Mouse (Mus musculus) neural tube, embryonic 12.5 days (tissue): ENCODE measurements at regions not wholly inside any gene's neighbourhood (a gene's known extent, or its start where the extent isn't known, plus 50 kb on each side); places are given as distances from the start of the nearest gene placed in this dataset. TPM values are rescaled to one million over a fixed set of nuclear protein-coding genes. Genes with fewer than 3 reads are reported as not detected.

Source experiments
- ATAC-seq: fragments of 200-750 bp; cut with Nextera tagmentation; 2 replicates; pipeline ENCODE4 v1.8.0; 2017; ENCODE audit warnings: low read depth, mild to moderate bottlenecking, moderate TSS enrichment, moderate library complexity; ENCODE audit not compliant: low FRiP score
- H3K27ac ChIP-seq: fragments of 300-500 bp; sonication (generic); 2 replicates; pipeline ENCODE4 v1.5.1; 2016
- H3K27me3 ChIP-seq: fragments of 300-500 bp; sonication (generic); replicated peaks from 2 replicates; pipeline ENCODE4 v1.6.1; 2016; ENCODE audit warnings: mild to moderate bottlenecking
- H3K36me3 ChIP-seq: fragments of 300-500 bp; sonication (generic); 2 replicates; pipeline ENCODE4 v1.6.1; 2016; ENCODE audit warnings: mild to moderate bottlenecking
- H3K4me1 ChIP-seq: fragments of 300-500 bp; sonication (generic); 2 replicates; pipeline ENCODE4 v1.6.1; 2016
- H3K4me2 ChIP-seq: fragments of 300-500 bp; sonication (generic); replicated peaks from 2 replicates; pipeline ENCODE4 v1.6.1; 2016; ENCODE audit warnings: mild to moderate bottlenecking
- H3K4me3 ChIP-seq: fragments of 300-500 bp; sonication (generic); 2 replicates; pipeline ENCODE4 v1.5.1; 2016
- H3K9ac ChIP-seq: fragments of 300-500 bp; sonication (generic); 2 replicates; pipeline ENCODE4 v1.6.1; 2016; ENCODE audit warnings: mild to moderate bottlenecking
- H3K9me3 ChIP-seq: fragments of 300-500 bp; sonication (generic); 2 replicates; pipeline ENCODE4 v1.6.1; 2016; ENCODE audit warnings: mild to moderate bottlenecking
- WGBS: fragments of 180-500 bp; shearing (Covaris S2); methylation state at CpG from one replicate; pipeline ENCODE4 v1.1.7; 2016; 5-methylcytosine and 5-hydroxymethylcytosine counted together
- microRNA-seq: library from miRNA; unstranded; fragments of <30 nt; microRNA quantifications from one replicate; pipeline ENCODE4, GENCODE M21; 2017

DNA sequence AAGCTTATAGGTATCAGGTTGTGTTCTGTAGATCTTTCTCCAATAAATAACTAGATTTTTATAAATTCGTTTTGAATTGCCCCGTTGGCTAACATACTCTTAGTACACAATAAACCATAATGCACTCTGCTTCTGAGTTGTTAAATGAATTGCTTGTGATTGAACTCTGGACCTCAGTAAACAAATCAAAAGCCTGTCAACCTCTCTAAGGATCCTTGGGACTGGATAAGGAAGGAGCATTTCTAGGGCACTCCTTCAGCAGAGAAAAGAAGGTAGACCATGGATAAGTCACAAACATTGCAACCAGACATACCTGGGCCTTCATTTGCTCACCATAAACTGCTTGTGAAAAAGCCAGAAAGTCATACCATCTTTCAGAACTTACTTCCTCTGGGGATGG lies 191.4 kb downstream of the S1pr1 start:
- no peaks in the 10 kb centered on the region for H3K27me3 ChIP-seq
- ATAC-seq = no peak
- 83% methylated on average over 2 of the region's 2 CpGs for WGBS

DNA sequence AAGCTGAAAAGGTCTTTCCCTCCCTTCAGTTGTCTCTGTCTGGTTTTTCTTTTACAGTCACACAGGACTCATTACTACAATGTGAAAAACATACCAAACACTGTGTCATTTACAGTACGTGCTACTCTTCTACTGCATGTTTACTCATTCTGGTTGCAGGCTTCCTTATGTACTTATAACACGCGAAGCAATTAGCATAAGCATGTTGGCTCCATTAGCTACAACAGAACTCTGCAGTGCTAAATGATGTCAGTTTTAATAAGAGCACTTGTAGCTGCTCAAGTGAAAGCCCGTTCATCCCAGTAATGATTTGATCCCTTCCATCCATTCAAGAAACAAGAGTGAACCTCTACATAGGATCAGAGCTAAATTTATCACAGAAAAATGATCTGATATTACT lies 199.2 kb downstream of the S1pr1 start:
- ATAC-seq = no peak
- Histone ChIP-seq H3K4me1 (no peaks in the 10 kb centered on the region), H3K4me3 (no peak overlapping the region), H3K27ac (no peak overlapping the region), H3K9me3 (no peaks in the 10 kb centered on the region), H3K36me3 (no peaks in the 10 kb centered on the region), H3K9ac (no peak overlapping the region), H3K4me2 (no peak overlapping the region), H3K27me3 (no peaks in the 10 kb centered on the region)
- WGBS = 89% methylated on average over 4 of the region's 4 CpGs

More for the DNA sequence above, 191.4 kb downstream of the S1pr1 start:
- Histone ChIP-seq H3K4me2 (no peak overlapping the region), H3K27ac (no peak overlapping the region), H3K9me3 (no peaks in the 10 kb centered on the region), H3K4me1 (no peaks in the 10 kb centered on the region), H3K4me3 (no peak overlapping the region), H3K9ac (no peak overlapping the region), H3K36me3 (no peaks in the 10 kb centered on the region)

DNA sequence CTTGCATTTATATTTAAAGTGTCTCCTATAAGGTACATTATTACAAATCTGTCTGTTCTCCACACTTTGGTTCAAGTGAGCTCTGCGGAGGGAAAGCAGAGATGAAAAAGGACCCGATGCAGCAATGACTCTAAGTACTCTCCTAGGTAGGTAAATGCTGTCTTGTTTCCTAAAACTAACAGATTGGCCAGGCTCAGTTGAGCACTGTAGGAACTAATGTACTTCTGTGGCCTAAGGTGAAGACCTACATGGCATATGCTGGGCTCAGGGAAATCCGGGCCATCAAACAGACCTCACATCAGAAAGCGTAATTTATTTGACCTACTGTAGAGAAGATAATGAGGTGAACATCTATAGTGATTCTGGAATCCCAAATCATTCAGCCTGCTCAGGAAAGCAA lies 205.2 kb downstream of the S1pr1 start:
- Histone ChIP-seq H3K27ac (no peak overlapping the region), H3K4me3 (no peak overlapping the region), H3K27me3 (no peaks in the 10 kb centered on the region), H3K4me1 (no peaks in the 10 kb centered on the region), H3K9ac (no peak overlapping the region), H3K9me3 (no peaks in the 10 kb centered on the region), H3K4me2 (no peak overlapping the region), H3K36me3 (no peaks in the 10 kb centered on the region)
- WGBS = 94% methylated on average over 4 of the region's 4 CpGs
- ATAC-seq = no peak

DNA sequence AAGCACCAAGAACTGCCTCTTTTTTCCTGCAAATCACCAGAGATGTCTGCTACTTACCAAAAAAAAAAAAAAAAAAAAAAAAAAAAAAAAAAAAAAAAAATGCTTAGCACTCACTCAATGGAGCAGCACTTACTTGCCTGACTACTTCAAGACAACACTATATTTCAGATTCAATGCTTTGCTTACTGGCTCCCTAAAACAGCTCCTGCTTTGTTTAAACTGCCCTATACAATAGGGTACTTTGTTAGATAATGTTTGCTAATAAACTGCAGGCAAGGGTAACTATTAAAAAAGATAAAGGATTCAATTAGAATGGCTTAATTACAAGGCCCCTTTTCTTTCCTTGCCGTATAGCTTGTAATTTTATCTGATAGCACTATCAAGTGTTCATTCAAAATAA lies 217.5 kb downstream of the S1pr1 start:
- ATAC-seq = no peak

DNA sequence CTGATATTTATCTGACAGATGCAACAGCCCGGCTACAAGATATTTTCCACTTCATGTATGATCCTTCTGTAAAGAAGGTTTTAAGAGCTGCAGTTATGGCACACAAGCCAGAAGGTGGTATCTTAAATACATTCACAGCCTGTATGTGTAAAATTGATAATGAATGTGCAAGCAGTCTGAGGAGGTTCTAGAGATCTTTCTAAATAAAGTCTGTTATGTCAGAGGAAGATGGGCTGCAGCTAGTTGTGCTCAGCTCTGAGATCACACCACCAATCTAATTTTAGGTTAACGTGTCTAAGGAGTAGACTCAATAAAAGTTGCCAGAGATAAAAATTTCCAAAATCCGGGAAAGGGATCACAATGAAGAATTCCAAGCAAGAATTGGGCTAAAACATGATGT lies 218.8 kb downstream of the S1pr1 start:
- 89% methylated on average over 3 of the region's 3 CpGs for WGBS
- Histone ChIP-seq H3K27ac (no peak overlapping the region), H3K9ac (no peak overlapping the region), H3K27me3 (no peaks in the 10 kb centered on the region), H3K4me2 (no peak overlapping the region), H3K9me3 (no peaks in the 10 kb centered on the region), H3K36me3 (no peaks in the 10 kb centered on the region), H3K4me3 (no peak overlapping the region), H3K4me1 (no peaks in the 10 kb centered on the region)
- ATAC-seq = no peak

More for the DNA sequence above, 217.5 kb downstream of the S1pr1 start:
- no peaks in the 10 kb centered on the region for H3K36me3 ChIP-seq
- no peaks in the 10 kb centered on the region for H3K27me3 ChIP-seq
- H3K9ac ChIP-seq = no peak overlapping the region
- no peak overlapping the region for H3K4me3 ChIP-seq
- no peak overlapping the region for H3K4me2 ChIP-seq
- H3K9me3 ChIP-seq = no peaks in the 10 kb centered on the region
- H3K27ac ChIP-seq = no peak overlapping the region
- WGBS = 68% methylated on average over 1 of the region's 1 CpGs
- no peaks in the 10 kb centered on the region for H3K4me1 ChIP-seq

DNA sequence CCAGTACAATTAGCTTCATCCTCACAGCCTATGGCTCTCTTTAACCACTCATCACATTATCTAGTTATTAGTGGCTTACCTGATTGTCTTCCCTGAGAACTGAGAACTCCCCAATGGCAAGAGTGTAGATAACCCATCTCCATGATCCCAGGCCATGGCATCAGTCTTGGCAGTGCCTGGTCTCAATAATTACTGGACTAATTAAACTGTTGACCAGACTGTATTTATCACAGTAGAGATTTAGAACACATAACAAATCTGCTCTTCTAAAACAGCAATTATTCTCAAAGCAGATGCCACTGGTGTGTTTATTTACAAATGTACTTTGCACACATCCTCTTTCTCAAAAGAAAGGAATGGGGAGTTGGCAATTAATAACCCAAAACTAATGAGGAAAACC lies 219.2 kb downstream of the S1pr1 start:
- Histone ChIP-seq H3K4me3 (no peak overlapping the region), H3K9me3 (no peaks in the 10 kb centered on the region), H3K4me2 (no peak overlapping the region), H3K27ac (no peak overlapping the region), H3K9ac (no peak overlapping the region), H3K36me3 (no peaks in the 10 kb centered on the region), H3K4me1 (no peaks in the 10 kb centered on the region), H3K27me3 (no peaks in the 10 kb centered on the region)
- no peak for ATAC-seq

DNA sequence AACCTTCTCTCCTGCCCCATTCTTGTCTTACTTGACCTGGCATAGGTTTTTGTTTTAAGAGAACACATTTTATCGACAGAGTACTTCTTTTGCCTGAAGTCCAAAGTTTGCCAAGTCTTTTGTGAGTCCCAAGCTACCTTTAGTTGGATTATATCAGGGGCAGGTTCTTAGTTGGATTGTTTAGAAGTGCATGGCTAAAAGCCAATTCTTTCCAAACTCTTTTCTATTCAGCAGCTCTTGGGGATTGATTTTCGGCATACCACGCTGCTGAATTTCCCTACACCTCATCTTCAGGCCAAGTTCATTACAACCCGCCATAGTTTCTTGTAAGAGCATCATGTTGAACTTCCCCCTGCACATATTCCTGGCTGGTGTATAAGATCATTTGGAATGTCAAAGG lies 245.9 kb downstream of the S1pr1 start:
- no peaks in the 10 kb centered on the region for H3K36me3 ChIP-seq
- H3K4me1 ChIP-seq = no peaks in the 10 kb centered on the region
- no peaks in the 10 kb centered on the region for H3K9me3 ChIP-seq
- no peak overlapping the region for H3K9ac ChIP-seq
- H3K27me3 ChIP-seq = no peaks in the 10 kb centered on the region
- WGBS = 90% methylated on average over 4 of the region's 4 CpGs
- no peak for ATAC-seq
- H3K27ac ChIP-seq = no peak overlapping the region
- no peak overlapping the region for H3K4me3 ChIP-seq
- H3K4me2 ChIP-seq = no peak overlapping the region

DNA sequence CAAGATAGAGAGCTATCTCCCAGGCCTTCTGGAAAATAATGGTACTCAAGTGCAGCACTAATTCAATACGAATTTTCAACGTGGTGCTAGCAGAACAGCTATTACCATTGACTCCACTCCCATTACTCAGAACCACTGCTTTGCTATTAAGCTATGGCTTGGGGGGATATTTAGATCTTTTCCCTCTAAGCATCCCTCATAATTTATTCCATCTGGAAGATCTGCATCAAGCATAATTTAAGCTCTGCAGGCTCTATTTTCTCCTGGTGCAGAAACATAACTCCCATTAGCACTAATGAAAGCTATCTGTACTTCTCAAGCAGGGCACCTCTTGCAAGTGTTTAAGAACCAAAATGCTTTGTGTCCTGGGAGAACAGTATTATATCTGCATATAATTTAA lies 247.0 kb downstream of the S1pr1 start:
- 42% methylated on average over 2 of the region's 2 CpGs for WGBS
- Histone ChIP-seq H3K27ac (no peak overlapping the region), H3K9me3 (no peaks in the 10 kb centered on the region), H3K4me3 (no peak overlapping the region), H3K27me3 (no peaks in the 10 kb centered on the region), H3K4me2 (no peak overlapping the region), H3K9ac (no peak overlapping the region), H3K36me3 (no peaks in the 10 kb centered on the region), H3K4me1 (no peaks in the 10 kb centered on the region)
- ATAC-seq = peak; percentile 44; the same call in 1 of the 2 replicates

DNA sequence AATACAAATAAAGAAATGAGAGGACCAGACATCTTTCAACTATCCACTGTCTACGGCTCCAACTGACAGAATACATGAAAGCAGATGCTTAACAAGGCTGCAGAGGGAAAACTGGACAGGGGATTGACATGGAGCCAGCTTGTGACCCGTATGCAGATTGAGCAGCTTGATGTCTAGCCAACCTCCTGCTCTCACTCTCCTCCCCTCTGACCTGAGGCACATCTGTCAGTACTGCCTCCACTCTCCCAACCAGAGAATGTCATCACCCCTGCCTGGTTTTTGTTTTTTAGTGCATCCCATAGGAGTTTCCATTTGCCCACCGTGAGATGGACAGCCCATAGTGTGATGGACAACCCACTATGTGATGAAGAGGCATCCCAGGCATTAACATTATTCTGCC lies 252.2 kb downstream of the S1pr1 start:
- 70% methylated on average over 3 of the region's 3 CpGs for WGBS
- H3K4me1 ChIP-seq = no peaks in the 10 kb centered on the region
- no peak overlapping the region for H3K27ac ChIP-seq
- no peak overlapping the region for H3K4me2 ChIP-seq
- no peaks in the 10 kb centered on the region for H3K27me3 ChIP-seq
- ATAC-seq = no peak
- no peak overlapping the region for H3K4me3 ChIP-seq
- H3K9ac ChIP-seq = no peak overlapping the region
- H3K9me3 ChIP-seq = no peaks in the 10 kb centered on the region
- no peaks in the 10 kb centered on the region for H3K36me3 ChIP-seq

Small RNA genes lying in the stretch of these regions (microRNA-seq; reads per million reads assigned to microRNA genes)
- gene Gm25347 = not detected
